Mouse (Mus musculus): ENCODE results near the gene Gnai2. TPM values are rescaled to one million over a fixed set of nuclear protein-coding genes. Genes with fewer than 3 reads are reported as not detected.
A peak's percentile ranks its signal among the peaks of the same experiment; 100 is the strongest.

The Gnai2 gene
- polyA plus RNA-seq, 1 experiment from 2014 or later: 394 TPM

GRCm38 (mm10) chr9:107628721-107629410 is 6.3 kb downstream of the Gnai2 start:
- Histone ChIP-seq H3K27ac (peak overlapping the region; percentile 89), H3K27me3 (no peaks in the 10 kb centered on the region), H3K36me3 (peaks cover 28% of the 10 kb centered on the region), H3K4me1 (peaks cover 85% of the 10 kb centered on the region), H3K9me3 (no peaks in the 10 kb centered on the region), H3K9ac (0 out of 2 replicates have a peak overlapping the region, but pooled peaks have one; percentile 10), H3K4me3 (no peak overlapping the region), H3K4me2 (0 out of 2 replicates have a peak overlapping the region, but pooled peaks have one; percentile 10)
- 49% methylated on average over 14 of the region's 15 CpGs for WGBS
- no peak for ATAC-seq (ENCODE audit: insufficient number of reproducible peaks, low FRiP score, low TSS enrichment, low read depth)

DNA sequence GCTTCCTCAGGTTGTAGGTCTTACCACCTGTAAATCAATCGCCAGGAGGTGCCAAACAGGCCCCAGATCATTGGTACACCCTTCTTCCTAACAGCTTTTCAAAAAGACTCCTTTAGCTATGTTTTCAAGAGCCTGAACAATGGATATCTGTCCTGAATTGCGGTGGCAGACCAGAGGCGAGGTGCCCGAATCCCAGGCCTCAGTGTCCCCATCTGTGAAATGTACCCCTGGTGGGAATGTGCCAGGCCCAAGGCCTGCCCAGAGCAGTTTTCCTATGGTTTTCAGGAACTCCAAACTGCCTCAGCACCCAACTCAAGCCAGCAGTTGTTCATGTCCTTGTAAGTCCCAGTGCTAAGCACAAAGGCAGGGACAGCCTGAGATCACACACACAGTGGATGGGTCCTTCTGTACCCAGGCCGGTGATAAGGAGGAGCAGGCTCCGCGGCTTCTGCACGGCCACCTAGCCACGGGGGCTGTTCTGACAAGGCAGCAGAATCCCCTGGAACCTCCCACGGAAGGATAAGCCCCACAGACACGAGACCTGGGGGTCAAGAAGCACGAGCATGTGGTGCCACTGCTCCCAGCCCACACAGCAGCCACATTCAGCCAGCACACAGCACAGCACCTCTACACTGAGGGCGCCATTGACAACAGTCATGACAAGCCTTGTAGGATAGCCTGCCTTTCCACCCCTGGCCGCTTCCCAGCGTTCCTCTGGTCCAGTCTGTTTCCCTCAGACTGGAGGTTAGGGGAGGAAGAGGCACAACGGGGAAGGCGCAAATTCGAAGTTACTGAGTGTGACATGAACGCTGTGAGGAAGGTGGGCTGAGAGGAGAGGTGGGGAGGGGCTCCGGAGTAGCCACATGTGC is 7.5 kb downstream of the Gnai2 start:
- peak overlapping the region; percentile 89 for H3K27ac ChIP-seq
- WGBS: 43% methylated on average over 20 of the region's 20 CpGs
- 0 out of 2 replicates have a peak overlapping the region, but pooled peaks have one; percentile 0 for H3K9ac ChIP-seq
- no peaks in the 10 kb centered on the region for H3K27me3 ChIP-seq
- H3K4me1 ChIP-seq: peaks cover 79% of the 10 kb centered on the region
- no peak overlapping the region for H3K4me3 ChIP-seq
- H3K36me3 ChIP-seq: peaks cover 33% of the 10 kb centered on the region
- H3K9me3 ChIP-seq: no peaks in the 10 kb centered on the region
- peak overlapping the region; percentile 37; the same call in 1 of the 2 replicates for H3K4me2 ChIP-seq
- ATAC-seq (ENCODE audit: insufficient number of reproducible peaks, low FRiP score, low TSS enrichment, low read depth): no peak

DNA sequence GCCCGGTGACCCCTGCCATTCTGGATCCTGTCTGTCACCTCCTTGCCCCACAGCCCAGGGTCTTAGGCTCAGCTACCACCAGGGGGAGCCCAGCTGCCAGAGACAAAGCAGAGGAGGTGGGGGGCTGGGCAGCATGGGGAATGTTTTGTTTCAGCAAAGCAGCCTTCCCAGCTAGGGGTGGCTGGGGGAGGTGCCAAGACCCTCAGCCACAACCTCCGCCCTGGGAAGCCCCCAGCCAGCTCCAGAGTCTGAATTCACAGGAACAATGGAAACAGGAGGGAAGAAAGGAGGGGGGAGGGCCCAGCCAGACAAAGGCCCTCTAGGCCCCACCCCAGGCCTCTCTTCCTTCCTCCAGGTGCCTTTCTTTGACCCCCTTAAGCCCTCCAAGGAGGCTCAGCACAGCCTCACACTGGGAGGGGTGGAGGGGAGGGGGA is 8.3 kb downstream of the Gnai2 start:
- peaks cover 37% of the 10 kb centered on the region for H3K36me3 ChIP-seq
- H3K9me3 ChIP-seq: no peaks in the 10 kb centered on the region
- 8% methylated on average over 2 of the region's 2 CpGs for WGBS
- H3K4me2 ChIP-seq: peak overlapping the region; percentile 37
- no peaks in the 10 kb centered on the region for H3K27me3 ChIP-seq
- H3K27ac ChIP-seq: peak overlapping the region; percentile 89
- peaks cover 72% of the 10 kb centered on the region for H3K4me1 ChIP-seq
- H3K9ac ChIP-seq: no peak overlapping the region
- ATAC-seq (ENCODE audit: insufficient number of reproducible peaks, low FRiP score, low TSS enrichment, low read depth): peak; percentile 49
- no peak overlapping the region for H3K4me3 ChIP-seq

DNA sequence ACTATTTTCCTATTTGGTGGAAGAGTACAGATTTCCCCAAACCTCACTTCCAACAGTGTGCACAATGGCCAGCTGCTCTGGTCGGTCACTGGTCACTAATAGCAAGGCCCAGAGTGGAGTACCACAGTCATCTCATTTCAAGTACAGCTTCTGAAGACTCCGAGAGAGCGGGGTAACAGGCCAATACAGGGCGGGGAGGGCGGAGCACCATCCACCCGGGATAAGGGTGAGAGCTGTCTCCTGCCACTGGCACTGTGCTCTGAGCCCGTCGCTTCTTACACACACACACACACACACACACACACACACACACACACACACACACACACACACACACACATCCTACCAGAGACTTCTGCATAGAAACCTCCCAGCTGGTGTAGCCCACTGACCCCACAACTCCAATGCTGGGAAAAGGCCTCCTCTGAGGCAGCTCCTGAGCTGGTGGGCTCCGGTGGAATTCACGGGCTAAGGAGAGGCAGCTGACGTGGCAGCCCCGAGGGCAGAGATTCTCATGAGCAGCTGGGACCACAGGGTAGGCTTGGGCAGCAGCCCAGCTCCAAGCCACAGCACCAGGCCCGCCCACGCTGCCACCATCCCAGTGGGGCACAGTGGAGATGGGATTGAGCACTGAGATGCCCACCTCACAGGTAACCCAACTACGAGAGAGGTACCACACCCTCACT is 8.9 kb downstream of the Gnai2 start:
- no peaks in the 10 kb centered on the region for H3K9me3 ChIP-seq
- H3K27ac ChIP-seq: peak overlapping the region; percentile 89
- no peak overlapping the region for H3K4me3 ChIP-seq
- H3K9ac ChIP-seq: 0 out of 2 replicates have a peak overlapping the region, but pooled peaks have one; percentile 23
- peak; percentile 27; the same call in 1 of the 2 replicates for ATAC-seq (ENCODE audit: insufficient number of reproducible peaks, low FRiP score, low TSS enrichment, low read depth)
- peaks cover 37% of the 10 kb centered on the region for H3K36me3 ChIP-seq
- H3K4me2 ChIP-seq: peak overlapping the region; percentile 37
- no peaks in the 10 kb centered on the region for H3K27me3 ChIP-seq
- 42% methylated on average over 15 of the region's 15 CpGs for WGBS
- H3K4me1 ChIP-seq: peaks cover 66% of the 10 kb centered on the region

GRCm38 (mm10) chr9:107625351-107626128 is 9.6 kb downstream of the Gnai2 start:
- H3K4me1 ChIP-seq: peaks cover 59% of the 10 kb centered on the region
- no peaks in the 10 kb centered on the region for H3K27me3 ChIP-seq
- H3K9me3 ChIP-seq: no peaks in the 10 kb centered on the region
- H3K27ac ChIP-seq: peak overlapping the region; percentile 89
- H3K4me2 ChIP-seq: no peak overlapping the region
- H3K9ac ChIP-seq: no peak overlapping the region
- no peak for ATAC-seq (ENCODE audit: insufficient number of reproducible peaks, low FRiP score, low TSS enrichment, low read depth)
- no peak overlapping the region for H3K4me3 ChIP-seq
- 90% methylated on average over 12 of the region's 12 CpGs for WGBS
- H3K36me3 ChIP-seq: peaks cover 39% of the 10 kb centered on the region

DNA sequence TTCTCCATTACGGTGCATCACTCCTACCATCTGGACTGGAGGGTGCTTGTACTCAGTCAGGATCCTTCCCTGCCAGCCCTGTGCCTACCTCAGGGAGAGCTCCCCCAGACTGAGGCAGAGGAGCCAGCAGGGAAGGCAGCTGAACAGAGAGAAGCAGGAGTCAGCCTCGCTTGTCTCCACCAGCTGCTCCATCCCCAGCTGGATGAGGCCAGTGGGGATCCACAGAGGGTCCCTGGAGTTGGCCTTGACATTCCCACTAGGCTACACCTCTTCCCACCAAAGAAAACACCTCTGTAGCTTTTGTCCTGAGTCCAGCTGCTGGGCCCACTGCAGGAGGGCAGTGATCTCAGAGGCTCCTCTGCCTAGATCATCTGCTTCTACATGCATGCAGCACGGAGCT is 10.2 kb downstream of the Gnai2 start:
- Histone ChIP-seq H3K4me1 (peaks cover 53% of the 10 kb centered on the region), H3K9ac (no peak overlapping the region), H3K36me3 (peaks cover 44% of the 10 kb centered on the region)

GRCm38 (mm10) chr9:107624539-107624938 is 10.6 kb downstream of the Gnai2 start:
- peaks cover 49% of the 10 kb centered on the region for H3K4me1 ChIP-seq
- 67% methylated on average over 5 of the region's 5 CpGs for whole genome bisulfite sequencing
- ATAC-seq (ENCODE audit: insufficient number of reproducible peaks, low FRiP score, low TSS enrichment, low read depth): no peak
- H3K36me3 ChIP-seq: peaks cover 45% of the 10 kb centered on the region
- no peak overlapping the region for H3K9ac ChIP-seq
- H3K4me3 ChIP-seq: no peak overlapping the region
- H3K9me3 ChIP-seq: no peaks in the 10 kb centered on the region
- H3K27me3 ChIP-seq: no peaks in the 10 kb centered on the region
- peak overlapping the region; percentile 89 for H3K27ac ChIP-seq
- H3K4me2 ChIP-seq: no peak overlapping the region

More for the DNA sequence above, 10.2 kb downstream of the Gnai2 start:
- 90% methylated on average over 3 of the region's 3 CpGs for WGBS
- no peak overlapping the region for H3K4me3 ChIP-seq
- H3K27me3 ChIP-seq: no peaks in the 10 kb centered on the region
- no peaks in the 10 kb centered on the region for H3K9me3 ChIP-seq
- no peak overlapping the region for H3K4me2 ChIP-seq
- peak overlapping the region; percentile 89 for H3K27ac ChIP-seq
- ATAC-seq (ENCODE audit: insufficient number of reproducible peaks, low FRiP score, low TSS enrichment, low read depth): no peak

GRCm38 (mm10) chr9:107620954-107621353 is 14.2 kb downstream of the Gnai2 start:
- H3K27ac ChIP-seq: no peak overlapping the region

DNA sequence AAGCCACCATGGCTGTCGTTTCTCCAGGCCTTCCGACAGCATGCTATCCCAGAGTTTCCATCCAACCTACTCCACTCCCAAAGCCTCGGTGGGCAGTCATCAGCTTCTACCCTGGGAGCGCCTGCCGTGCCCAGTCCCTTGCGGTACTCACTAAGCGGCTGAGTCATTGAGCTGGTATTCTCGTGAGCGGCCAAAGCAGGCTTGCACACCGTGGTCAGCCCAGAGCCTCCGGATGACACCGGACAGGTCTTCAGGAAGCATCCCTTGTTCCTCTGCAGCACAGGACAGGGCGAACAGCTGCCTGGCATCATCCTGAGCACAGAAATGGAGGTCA is 15.7 kb downstream of the Gnai2 start:
- Histone ChIP-seq H3K36me3 (peaks cover 74% of the 10 kb centered on the region), H3K9me3 (no peaks in the 10 kb centered on the region), H3K4me2 (no peak overlapping the region), H3K27ac (0 out of 2 replicates have a peak overlapping the region, but pooled peaks have one; percentile 61), H3K27me3 (no peaks in the 10 kb centered on the region), H3K4me1 (peaks cover 23% of the 10 kb centered on the region), H3K9ac (no peak overlapping the region), H3K4me3 (no peak overlapping the region)
- no peak for ATAC-seq (ENCODE audit: insufficient number of reproducible peaks, low FRiP score, low TSS enrichment, low read depth)
- WGBS: 75% methylated on average over 13 of the region's 13 CpGs

More at GRCm38 (mm10) chr9:107620954-107621353, 14.2 kb downstream of the Gnai2 start:
- Histone ChIP-seq H3K9me3 (no peaks in the 10 kb centered on the region), H3K4me2 (no peak overlapping the region), H3K4me3 (no peak overlapping the region), H3K9ac (no peak overlapping the region), H3K4me1 (peaks cover 27% of the 10 kb centered on the region), H3K36me3 (peaks cover 73% of the 10 kb centered on the region), H3K27me3 (no peaks in the 10 kb centered on the region)
- no peak for ATAC-seq (ENCODE audit: insufficient number of reproducible peaks, low FRiP score, low TSS enrichment, low read depth)

DNA sequence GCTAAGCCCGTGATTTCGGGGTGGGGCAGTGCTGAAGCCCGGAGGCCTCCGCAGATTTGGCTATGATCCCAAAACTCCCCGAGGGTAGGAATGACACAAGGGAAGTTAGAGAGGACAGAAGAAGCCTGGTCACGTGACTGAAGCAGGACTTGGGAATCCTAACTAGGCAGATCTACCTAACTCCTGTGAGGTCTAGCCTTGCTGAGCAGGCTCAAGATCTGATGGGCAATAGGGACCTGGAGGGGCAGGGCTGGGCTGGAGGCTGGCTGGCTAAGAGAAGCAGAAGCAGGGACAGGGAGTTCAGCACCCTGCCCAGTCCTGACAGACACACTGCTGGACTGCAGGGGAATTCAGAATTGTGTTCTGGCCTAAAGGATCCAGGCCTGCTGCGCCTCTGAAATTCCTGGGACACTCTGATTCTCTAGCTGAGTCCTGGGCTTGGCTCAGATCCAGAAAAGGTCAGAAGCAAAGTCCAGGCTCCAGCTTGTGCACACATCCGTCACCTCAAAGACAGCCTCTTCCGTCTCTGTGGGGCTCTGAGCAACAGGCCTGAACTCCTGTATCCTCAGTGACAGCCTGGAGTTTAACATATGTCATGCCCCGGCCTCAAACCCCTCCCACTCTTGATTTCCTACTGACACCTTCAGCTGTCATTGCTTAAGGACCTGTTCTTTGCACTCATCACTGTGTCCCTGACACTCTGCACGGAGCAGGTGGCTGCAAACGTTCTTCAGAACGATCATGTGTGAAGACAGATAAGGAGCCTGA is 16.2 kb downstream of the Gnai2 start:
- H3K4me3 ChIP-seq: no peak overlapping the region
- no peaks in the 10 kb centered on the region for H3K9me3 ChIP-seq
- peaks cover 20% of the 10 kb centered on the region for H3K4me1 ChIP-seq
- H3K27me3 ChIP-seq: no peaks in the 10 kb centered on the region
- 49% methylated on average over 13 of the region's 13 CpGs for WGBS
- no peak overlapping the region for H3K4me2 ChIP-seq
- no peak overlapping the region for H3K9ac ChIP-seq
- ATAC-seq (ENCODE audit: insufficient number of reproducible peaks, low FRiP score, low TSS enrichment, low read depth): 0 out of 2 replicates have a peak, but pooled peaks have one; percentile 12
- H3K27ac ChIP-seq: peak overlapping the region; percentile 61
- H3K36me3 ChIP-seq: peaks cover 74% of the 10 kb centered on the region
